Mouse (Mus musculus) stomach, postnatal 0 days (tissue): Measurements from ENCODE around the gene C130050O18Rik.

Source experiments
- CTCF ChIP-seq: IDR thresholded peaks from 2 replicates; pipeline ENCODE4 v1.5.1; 2016; ENCODE audit warnings: antibody characterized with exemption, low read depth, mild to moderate bottlenecking, moderate library complexity
- EP300 ChIP-seq: optimal IDR thresholded peaks from 2 replicates; pipeline ENCODE3; 2016; ENCODE audit warnings: antibody characterized with exemption

GRCm38 (mm10) chr5:139374841-139375240 is 30.2 kb upstream of the C130050O18Rik start:
- TF ChIP-seq EP300 (no peak), CTCF (no peak)
